Mouse (Mus musculus): Measurements from ENCODE around the gene Oxct2a. TPM values are rescaled to one million over a fixed set of nuclear protein-coding genes. Genes with fewer than 3 reads are reported as not detected.

The Oxct2a gene
- total and polyA plus RNA-seq, 3 experiments, result 0.08 TPM; not detected in 2

DNA sequence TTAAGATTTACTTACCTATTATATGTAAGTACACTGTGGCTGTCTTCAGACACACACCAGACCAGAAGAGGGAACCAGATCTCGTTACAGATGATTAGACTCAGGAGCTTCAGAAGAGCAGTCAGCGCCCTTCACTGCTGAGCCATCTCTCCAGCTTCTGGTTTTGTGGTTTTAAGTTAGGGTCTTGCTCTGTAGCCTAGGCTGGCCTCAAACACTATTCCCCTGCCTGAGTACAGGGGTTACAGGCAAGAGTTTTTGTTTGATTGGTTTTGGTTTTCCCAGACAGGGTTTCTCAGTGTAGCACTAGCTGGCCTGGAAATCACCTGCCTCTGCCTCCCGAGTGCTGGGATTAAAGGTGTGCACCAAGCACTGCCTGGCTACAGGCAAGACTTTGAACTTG is 31.0 kb downstream of the Oxct2a start:
- dilution Hi-C loops (cut with MboI; ENCODE audit: extremely low pct_ligation_motif_present, extremely low pct_unique_long_range_greater_than_20kb, low sequenced_read_pairs), result no loop called here
- H3K4me1 ChIP-seq (ENCODE audit: control insufficient read depth in 1 of 2, insufficient read depth in 2 of 2), result peaks cover 0 to 11% of the 10 kb centered on the region in 2 experiments; a peak in 2 of 4 replicates
- in situ Hi-C loops (cut with MboI; ENCODE audit: low pct_ligation_motif_present, low pct_unique_long_range_greater_than_20kb, low sequenced_read_pairs), result loop anchor here (25.0 kb wide), 1 partner anchor 545 kb away; no protein-coding TSS in a partner anchor
- no peaks in the 10 kb centered on the region for H3K27me3 ChIP-seq (replicated peaks)
- no peak overlapping the region for H3K4me3 ChIP-seq (replicated peaks in 1 of 3; ENCODE audit: low read depth in 2 of 3, low read length in 2 of 3, poor library complexity in 1 of 3)
- no peak overlapping the region for H3K27ac ChIP-seq (ENCODE audit: insufficient read depth, low read depth)
- peaks cover 88 to 95% of the 10 kb centered on the region in 2 experiments for H3K36me3 ChIP-seq (replicated peaks in 1 of 2; ENCODE audit: control insufficient read depth in 1 of 2, insufficient read depth in 1 of 2, low read length in 1 of 2)
- no peaks in the 10 kb centered on the region for H3K9me3 ChIP-seq (replicated peaks; ENCODE audit: low read length)
- no peak overlapping the region for H3K9ac ChIP-seq (ENCODE audit: insufficient read depth, low read depth)
- peaks cover 27% of the 10 kb centered on the region for H3K79me2 ChIP-seq (replicated peaks; ENCODE audit: control insufficient read depth, extremely low read depth, insufficient read depth, poor library complexity, severe bottlenecking)
- no peak overlapping the region for H3K4me2 ChIP-seq (ENCODE audit: insufficient read depth, low read depth, poor library complexity, severe bottlenecking)
- no peak for DNase-seq (ENCODE audit: extremely low read depth)
- TF ChIP-seq CTCF (conservative IDR thresholded peaks at IDR 0.05 in 1 of 2, IDR thresholded peaks at IDR 0.05 in 1 of 2; ENCODE audit: low read depth in 2 of 2, low read length in 2 of 2), result no peak
- no peak for TF ChIP-seq JUN (IDR thresholded peaks at IDR 0.05; ENCODE audit: insufficient read depth, low read depth, low read length)
- TF ChIP-seq MEF2A (IDR thresholded peaks at IDR 0.05; ENCODE audit: borderline replicate concordance, low read depth, low read length), result no peak
- TF ChIP-seq RCOR1 (conservative IDR thresholded peaks at IDR 0.05; ENCODE audit: low read depth, low read length), result no peak
- TF ChIP-seq TBP (conservative IDR thresholded peaks at IDR 0.05; ENCODE audit: low read depth, low read length), result no peak
- TF ChIP-seq RAD21 (IDR thresholded peaks at IDR 0.05; ENCODE audit: low read depth, low read length), result no peak
- TF ChIP-seq EP300 (IDR thresholded peaks at IDR 0.05; ENCODE audit: low read length), result no peak
- no peak for TF ChIP-seq MAX (IDR thresholded peaks at IDR 0.05; ENCODE audit: low read length)

DNA sequence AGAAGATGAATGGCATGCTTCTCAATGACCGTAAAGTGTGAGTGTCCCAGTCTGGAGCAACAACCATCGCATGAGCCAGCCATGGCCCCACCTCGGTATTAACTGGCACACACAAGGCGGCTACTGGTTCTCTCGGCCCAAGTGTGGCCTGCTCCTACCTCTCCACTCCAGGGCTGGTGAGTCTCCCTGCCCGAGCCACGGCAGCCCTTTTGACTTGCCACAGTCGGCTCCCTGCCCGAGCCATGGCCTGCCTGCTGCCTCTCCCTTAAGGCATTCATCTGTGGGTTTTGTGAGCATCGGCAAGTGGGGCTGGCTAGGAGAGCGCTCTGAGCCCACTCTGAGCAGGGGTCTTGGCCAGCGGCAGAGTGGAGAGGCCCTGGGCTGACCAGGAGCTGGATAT is 34.4 kb downstream of the Oxct2a start:
- Histone ChIP-seq H3K4me1 (ENCODE audit: control insufficient read depth in 1 of 2, insufficient read depth in 2 of 2) (peaks cover 6 to 38% of the 10 kb centered on the region in 2 experiments; a peak in 3 of 4 replicates), H3K4me3 (replicated peaks in 1 of 3; ENCODE audit: low read depth in 2 of 3, low read length in 2 of 3, poor library complexity in 1 of 3) (no peak overlapping the region)

More for the DNA sequence above, 34.4 kb downstream of the Oxct2a start:
- Histone ChIP-seq H3K9ac (ENCODE audit: insufficient read depth, low read depth) (no peak overlapping the region), H3K79me2 (replicated peaks; ENCODE audit: control insufficient read depth, extremely low read depth, insufficient read depth, poor library complexity, severe bottlenecking) (peaks cover 61% of the 10 kb centered on the region), H3K9me3 (replicated peaks; ENCODE audit: low read length) (no peaks in the 10 kb centered on the region), H3K27ac (ENCODE audit: insufficient read depth, low read depth) (no peak overlapping the region), H3K27me3 (replicated peaks) (no peaks in the 10 kb centered on the region), H3K4me2 (ENCODE audit: insufficient read depth, low read depth, poor library complexity, severe bottlenecking) (no peak overlapping the region), H3K36me3 (replicated peaks in 1 of 2; ENCODE audit: control insufficient read depth in 1 of 2, insufficient read depth in 1 of 2, low read length in 1 of 2) (peaks cover 67 to 96% of the 10 kb centered on the region in 2 experiments)
- dilution Hi-C loops (cut with MboI; ENCODE audit: extremely low pct_ligation_motif_present, extremely low pct_unique_long_range_greater_than_20kb, low sequenced_read_pairs) (no loop called here), in situ Hi-C loops (cut with MboI; ENCODE audit: low pct_ligation_motif_present, low pct_unique_long_range_greater_than_20kb, low sequenced_read_pairs) (loop anchor here (25.0 kb wide), 1 partner anchor 548 kb away; no protein-coding TSS in a partner anchor)
- TF ChIP-seq NRF1 (IDR thresholded peaks at IDR 0.05; ENCODE audit: low read depth, low read length), result no peak
- no peak for TF ChIP-seq ELF1 (IDR thresholded peaks at IDR 0.05; ENCODE audit: low read depth, low read length)
- TF ChIP-seq MXI1 (IDR thresholded peaks at IDR 0.05; ENCODE audit: low read depth, low read length), result no peak
- no peak for TF ChIP-seq POLR2AphosphoS2 (IDR thresholded peaks at IDR 0.05; ENCODE audit: low read depth, low read length)
- TF ChIP-seq SMC3 (IDR thresholded peaks at IDR 0.05; ENCODE audit: low read depth, low read length), result no peak
- TF ChIP-seq RAD21 (IDR thresholded peaks at IDR 0.05; ENCODE audit: low read depth, low read length), result no peak
- TF ChIP-seq BHLHE40 (IDR thresholded peaks at IDR 0.05; ENCODE audit: low read depth, low read length), result no peak
- TF ChIP-seq MAFK (IDR thresholded peaks at IDR 0.05; ENCODE audit: insufficient replicate concordance, low read length), result no peak
- TF ChIP-seq ETS1 (conservative IDR thresholded peaks at IDR 0.05; ENCODE audit: low read depth, low read length), result no peak
- no peak for TF ChIP-seq ZNF384 (IDR thresholded peaks at IDR 0.05; ENCODE audit: low read depth, low read length)
- TF ChIP-seq ZKSCAN1 (IDR thresholded peaks at IDR 0.05; ENCODE audit: borderline replicate concordance, low read depth, low read length), result no peak
- TF ChIP-seq UBTF (IDR thresholded peaks at IDR 0.05; ENCODE audit: low read depth, low read length), result no peak
- TF ChIP-seq GABPA (IDR thresholded peaks at IDR 0.05; ENCODE audit: insufficient replicate concordance, low read depth, low read length), result no peak
- no peak for TF ChIP-seq E2F4 (IDR thresholded peaks at IDR 0.05; ENCODE audit: insufficient replicate concordance, low read depth, low read length)
- no peak for TF ChIP-seq JUN (IDR thresholded peaks at IDR 0.05; ENCODE audit: insufficient read depth, low read depth, low read length)
- no peak for TF ChIP-seq MAX (IDR thresholded peaks at IDR 0.05; ENCODE audit: low read length)
- no peak for TF ChIP-seq SIN3A (IDR thresholded peaks at IDR 0.05; ENCODE audit: low read length)
- TF ChIP-seq ZMIZ1 (IDR thresholded peaks at IDR 0.05; ENCODE audit: low read depth, low read length), result no peak
- no peak for DNase-seq (ENCODE audit: extremely low read depth)
